Mouse (Mus musculus) brain, embryonic 18.5 days (tissue): ENCODE results near the gene Olfr412.

ENCODE experiments used
- DNase-seq: peaks from one replicate; pipeline ENCODE4 v3.0.0-alpha.2; 2012; ENCODE audit warnings: low read depth, low spot score

Olfr412 gene

GRCm38 (mm10) chr11:74413449-74413972, 51.6 kb downstream of the Olfr412 start:
- DNase-seq: no peak

GRCm38 (mm10) chr11:74414112-74414511, 52.2 kb downstream of the Olfr412 start:
- DNase-seq: no peak

GRCm38 (mm10) chr11:74415736-74416135, 53.9 kb downstream of the Olfr412 start:
- no peak for DNase-seq
